Mouse (Mus musculus) gonadal fat pad, adult 2 months (tissue): ENCODE measurements around the gene Neurl1b. TPM values are rescaled to one million over a fixed set of nuclear protein-coding genes. Genes with fewer than 3 reads are reported as not detected.

Experiments used
- DNase-seq: peaks from one replicate; pipeline ENCODE4 v3.0.0-alpha.2; 2012; ENCODE audit warnings: low read depth
- polyA plus RNA-seq: library from polyadenylated mRNA; depleted of rRNA; stranded (reverse); fragments of >200 nt; gene quantifications from 2 replicates; pipeline ENCODE4 v1.2.3, GENCODE M21; 2012

The Neurl1b gene
- polyA plus RNA-seq, 1 experiment, result 7.2 TPM

DNA sequence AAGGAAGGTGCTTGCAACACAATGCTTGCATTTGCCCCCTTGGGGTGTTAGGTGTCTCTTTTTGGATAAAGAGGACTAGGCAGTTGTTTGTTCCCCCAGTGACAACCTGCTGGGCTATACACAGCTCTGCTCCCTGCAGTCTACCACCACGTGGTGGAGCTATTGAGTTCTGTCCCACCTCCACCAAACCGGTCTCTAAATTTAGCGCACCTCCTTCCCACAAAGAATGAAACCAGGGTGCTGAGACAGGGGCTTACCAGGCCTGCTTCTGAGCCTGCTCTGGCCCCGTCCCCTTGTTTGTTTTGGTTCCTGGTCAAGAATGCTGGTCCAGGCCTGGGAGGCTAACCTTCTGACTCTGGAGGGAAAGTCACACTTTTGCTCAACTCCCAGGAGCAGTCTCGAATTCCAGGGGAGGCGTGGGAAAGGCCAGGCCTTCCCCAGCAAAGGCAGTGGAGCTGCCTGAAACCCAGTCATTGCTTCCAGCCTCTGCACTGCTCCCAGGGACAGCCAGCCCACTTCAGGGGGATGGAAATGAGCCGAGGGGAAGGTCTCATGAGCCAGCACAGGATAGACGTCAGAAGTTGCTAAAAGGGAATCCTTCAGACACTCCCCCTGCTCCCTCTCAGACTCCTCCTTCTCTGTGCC, 37.1 kb downstream of the Neurl1b start:
- no peak for DNase-seq

DNA sequence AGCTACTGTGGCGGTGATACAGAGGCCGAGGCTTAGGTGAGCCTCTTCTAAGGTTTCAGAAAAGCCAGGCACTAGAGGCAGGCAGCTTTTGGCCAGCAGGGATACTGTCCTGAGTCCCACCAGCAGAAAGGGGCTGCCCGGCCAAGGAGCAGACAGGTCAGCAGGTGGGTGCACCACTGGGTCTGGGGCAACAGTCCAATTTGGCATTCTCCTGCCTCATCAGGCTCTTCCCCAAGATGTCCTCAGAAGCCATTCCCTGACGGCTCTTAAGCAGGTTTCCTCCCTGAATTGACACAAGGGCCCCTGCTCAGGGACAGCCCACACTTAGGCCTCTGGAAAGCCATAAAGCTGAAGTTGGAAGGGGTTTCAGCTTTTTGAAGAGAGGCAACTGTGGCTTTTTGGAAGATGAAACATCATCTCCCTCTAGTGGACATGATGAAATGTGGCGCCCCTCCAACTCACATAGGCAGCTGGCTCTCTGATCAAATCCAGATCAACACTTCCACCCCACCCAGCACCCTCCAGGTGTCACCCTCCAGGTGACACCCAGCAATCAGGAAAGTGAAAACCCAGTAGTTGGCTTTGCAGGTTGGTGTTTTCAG, 37.8 kb downstream of the Neurl1b start:
- no peak for DNase-seq

DNA sequence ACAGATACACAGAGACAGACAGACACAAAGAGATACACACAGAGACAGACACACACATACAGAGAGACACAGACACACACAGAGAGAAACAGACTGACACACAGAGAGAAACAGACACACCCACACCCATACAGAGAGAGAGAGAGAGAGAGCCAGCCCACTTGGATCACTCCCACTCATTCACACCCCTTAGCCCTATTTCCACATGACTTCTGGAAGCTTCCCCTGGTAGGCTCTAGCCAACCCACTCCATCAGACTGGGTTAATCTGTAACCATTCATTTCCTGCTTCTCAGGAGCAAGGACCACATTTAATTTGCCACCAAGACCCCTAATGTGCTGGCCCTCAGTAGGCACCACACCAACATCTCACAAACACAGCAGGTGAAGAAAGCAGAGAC, 42.9 kb downstream of the Neurl1b start:
- DNase-seq, result no peak

DNA sequence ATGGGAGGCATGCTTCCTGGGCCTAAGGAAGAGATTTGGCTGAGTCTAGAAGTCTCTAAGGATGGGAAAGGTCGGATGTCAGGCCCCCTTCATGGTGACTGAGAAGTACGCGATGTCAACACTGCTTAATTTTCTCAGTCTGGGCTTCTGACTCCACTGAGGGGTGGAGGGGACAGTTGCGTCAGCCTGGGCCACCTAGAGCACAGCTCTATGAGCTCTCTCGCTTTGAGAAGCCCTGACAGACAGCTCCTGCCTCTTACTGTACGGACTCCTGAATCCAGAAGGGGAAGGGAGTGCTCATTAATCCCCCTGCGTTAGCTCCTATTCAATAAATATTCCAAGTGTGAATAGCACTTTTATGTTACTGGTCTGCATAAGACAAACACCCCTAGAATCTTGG, 43.4 kb downstream of the Neurl1b start:
- no peak for DNase-seq

DNA sequence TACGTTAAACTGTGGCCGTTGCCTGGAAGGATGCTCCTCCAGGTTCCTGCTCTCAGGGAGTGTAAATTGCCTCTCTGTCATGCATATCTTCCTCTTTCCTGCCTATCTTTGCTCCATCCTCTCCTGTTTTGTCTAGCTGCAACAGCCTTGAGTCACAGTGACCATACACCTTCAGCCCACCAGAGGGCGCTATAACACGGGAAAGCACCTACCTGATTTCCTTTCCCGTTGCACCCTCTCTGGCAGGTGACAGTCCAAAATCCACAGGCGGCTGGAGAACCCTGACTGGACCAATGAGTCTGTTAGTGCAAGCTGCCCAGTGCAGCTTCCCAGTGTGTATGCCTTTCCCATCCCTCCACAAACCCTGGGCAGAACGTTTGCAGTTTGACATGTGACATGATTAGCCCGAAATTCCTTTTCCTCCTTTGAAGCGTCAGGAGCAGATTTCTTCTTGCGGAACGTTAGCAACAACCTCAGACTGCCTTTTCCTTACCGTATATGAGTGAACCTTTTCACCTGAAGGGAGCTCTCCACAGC, 48.1 kb downstream of the Neurl1b start:
- no peak for DNase-seq

DNA sequence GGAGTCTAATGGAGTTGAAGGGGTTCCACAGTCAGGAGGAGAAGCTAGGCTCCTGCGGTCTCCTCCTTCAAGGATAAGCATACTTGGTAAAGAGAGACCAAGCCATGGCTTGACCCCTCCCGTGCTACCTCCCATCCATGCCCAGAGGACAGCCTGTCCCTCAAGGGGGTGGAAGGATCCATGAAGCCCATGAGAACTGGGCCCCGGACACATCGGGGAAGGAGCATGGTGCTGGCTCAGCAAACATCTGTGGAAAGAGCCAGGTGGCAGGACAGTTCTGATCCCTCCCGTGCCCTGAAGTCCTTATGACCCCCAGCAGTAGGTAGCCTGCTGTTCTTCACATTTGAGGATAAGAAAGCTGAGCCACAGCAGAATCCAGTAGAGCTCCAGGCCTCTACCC, 48.8 kb downstream of the Neurl1b start:
- DNase-seq, result no peak

DNA sequence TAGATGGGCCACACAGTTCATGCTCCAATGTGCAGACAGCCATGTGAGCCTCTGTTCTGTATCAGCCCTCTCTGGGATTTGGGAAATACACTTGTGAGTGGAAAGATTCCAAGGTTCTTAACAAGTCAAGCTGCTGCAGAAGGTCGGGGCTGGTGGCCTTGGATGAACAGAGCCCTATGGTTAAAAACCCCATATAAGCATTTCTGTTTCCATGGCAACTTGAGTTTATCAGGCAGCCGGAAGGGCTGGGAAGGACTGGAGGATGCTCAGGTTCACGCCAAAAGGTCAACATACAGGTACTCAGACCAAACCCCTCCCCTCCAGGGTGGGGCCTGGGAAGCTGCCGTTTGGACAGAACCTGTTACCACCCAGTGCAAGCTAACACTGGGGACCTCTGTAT, 49.4 kb downstream of the Neurl1b start:
- no peak for DNase-seq

DNA sequence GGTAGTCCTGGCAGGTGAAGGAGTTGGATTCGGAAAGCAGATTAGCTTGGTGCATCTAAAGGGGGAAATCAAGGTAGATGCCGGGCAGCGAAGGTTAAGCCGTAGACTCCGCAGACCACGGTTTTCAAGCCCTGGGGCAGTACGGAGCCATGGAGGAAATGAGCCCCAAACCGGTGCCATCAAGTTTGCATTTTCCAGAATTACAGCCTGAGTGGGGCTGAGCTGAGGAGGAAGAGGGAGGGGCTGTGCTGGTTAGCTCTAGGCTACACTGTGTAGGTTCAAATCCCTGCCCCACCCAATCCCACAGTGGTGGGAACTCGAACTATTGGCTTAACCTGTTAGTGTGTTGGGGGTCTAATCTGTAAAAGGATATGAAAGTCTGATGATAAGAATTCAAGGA, 49.9 kb downstream of the Neurl1b start:
- DNase-seq, result no peak

DNA sequence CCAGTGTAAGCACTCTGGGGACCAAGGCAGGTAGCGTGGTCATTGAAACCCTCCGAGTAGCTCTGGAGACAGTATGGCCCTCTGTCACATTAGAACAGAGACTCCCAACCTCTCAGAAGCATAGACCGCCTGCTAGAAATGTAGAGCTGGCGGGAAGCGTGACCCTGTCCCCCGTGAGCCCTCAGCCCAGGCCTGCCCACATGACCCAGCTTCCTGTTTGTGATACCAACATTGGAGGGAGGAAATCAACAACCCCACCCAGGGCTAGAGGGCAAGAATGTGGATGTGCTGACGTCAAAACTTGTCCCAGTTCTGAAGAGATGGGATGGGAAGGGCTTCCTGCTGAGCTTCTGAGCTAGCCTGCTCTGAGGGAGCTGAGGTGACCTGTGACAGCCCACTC, 50.3 kb downstream of the Neurl1b start:
- no peak for DNase-seq

DNA sequence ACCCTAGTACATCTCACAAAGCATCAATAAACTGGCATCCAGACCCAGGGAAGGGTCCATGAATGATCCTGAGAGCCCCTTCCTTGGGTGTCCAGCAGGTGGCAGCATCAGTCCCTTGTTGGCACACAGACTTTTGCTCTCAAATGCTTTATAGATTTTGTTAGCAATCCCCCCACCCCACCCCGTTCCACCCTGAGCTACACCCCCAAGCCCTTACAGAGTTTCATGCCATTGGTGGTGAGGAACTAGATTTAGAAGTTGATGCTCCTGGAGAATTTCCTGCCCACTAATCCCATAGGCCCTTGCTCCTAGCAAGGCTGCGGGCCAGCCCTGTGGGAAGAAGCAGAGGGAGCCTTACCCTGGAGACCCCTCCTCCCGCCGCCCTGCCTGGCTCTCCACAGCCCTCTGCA, 52.1 kb downstream of the Neurl1b start:
- no peak for DNase-seq

DNA sequence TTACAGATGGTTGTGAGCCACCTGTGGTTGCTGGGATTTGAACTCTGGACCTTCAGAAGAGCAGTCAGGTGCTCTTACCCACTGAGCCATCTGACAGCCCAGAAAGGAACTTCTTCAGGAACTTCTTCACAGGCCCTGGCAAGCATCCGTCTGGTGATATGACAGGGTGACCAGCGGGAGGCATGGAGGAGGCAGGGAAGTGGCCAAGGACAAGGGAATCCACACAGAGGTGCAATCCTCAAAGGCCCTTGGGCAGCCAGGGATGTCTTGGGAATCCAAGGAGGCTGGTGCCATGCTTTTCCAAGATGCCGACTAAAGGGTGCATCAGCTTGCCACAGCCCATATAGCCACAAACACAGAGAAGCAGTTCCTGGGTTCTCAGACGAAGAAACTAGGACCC, 53.0 kb downstream of the Neurl1b start:
- DNase-seq, result no peak

DNA sequence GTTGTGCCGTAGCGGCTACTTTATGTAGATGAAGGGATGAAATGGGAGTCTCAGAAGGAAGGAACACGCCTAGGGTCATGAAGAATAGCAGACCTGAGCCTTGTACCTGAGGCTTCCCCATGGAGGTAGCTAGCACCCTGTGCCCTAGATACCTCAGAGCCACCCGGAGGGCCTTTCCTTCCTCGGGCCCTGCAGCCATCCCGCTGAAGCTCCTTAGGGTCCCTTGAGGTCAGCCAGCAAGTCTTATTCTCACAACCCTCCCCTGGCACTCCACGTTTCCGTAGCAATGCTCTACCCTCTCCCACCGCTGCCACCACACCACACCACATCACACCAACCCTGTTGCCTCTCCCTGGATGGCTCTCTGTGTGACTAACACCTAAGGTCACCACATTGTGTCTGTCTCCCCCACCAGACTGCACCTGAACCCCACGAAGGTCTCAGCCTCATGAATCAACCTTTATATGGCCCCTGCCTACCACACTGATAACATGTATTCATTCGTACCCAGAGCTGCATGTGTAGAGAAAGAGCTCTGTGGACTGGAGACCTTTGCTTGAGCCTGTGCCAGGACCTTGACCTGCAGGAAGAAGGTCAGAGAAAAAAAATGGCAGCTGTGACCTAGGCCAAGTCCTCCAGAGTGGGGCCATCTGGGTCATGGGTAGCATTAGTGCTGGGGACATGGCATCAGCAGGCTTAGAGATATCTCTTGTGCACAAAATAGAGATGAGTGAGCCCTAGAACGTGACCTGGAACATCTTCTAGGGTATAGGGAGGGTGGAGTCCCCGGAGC, 53.7 kb downstream of the Neurl1b start:
- DNase-seq, result no peak

DNA sequence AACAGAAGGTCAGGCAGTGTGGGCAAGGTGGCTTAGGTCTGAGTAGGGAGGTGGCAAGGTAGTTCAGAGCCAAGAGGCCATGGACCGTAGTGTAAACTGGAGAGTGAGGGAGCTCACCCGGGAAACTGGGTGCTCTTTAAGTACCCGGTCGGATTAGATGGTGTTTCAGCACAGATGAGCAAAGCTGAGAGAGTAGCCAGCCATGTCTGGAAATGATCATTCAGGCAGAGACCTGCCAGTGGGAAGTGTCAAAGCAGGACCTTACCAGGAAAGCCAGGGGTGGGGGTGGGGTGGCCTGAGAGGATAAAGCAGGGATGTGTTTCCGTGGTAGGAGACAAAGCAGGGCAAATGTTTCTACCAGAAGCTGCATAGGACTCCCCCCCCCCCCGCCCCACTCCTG, 62.2 kb downstream of the Neurl1b start:
- no peak for DNase-seq

DNA sequence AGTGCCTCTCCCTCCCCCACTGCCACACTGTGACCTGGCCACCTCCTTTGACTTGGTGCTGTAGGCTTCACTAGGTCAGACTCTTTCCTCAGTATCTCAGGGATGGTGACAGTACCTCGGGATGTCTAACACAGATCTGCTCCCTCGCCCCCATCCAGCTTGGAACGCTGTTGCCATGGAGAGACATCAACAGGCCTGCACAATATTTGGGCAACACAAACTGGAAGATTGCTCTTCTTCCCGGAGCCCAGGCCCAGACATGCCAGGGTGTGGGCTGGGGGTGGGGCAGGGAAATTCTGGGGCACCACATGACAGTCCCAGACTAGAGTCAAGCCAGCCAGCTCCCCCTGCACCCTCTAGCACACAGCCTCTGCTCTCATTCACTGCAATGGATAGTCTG, 64.0 kb downstream of the Neurl1b start:
- no peak for DNase-seq

DNA sequence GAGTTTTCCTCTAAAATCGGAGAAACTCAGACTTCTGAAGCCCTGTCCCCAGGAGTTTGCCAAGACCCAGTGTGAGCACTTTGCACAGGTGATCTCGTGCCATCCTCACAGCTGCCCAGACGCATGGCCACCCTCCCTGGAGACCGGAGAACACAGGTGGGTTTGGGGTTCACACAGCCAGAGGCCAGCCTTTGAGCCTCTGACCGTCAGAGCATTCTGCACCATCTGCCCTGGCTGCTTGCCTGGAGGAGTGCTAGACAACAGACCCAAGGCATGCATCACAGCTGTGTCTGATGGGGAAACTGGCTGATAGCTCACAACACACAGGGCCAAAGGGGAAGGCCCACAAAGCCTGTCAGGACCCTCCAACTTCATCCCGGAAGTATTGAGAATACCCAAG, 65.0 kb downstream of the Neurl1b start:
- no peak for DNase-seq

DNA sequence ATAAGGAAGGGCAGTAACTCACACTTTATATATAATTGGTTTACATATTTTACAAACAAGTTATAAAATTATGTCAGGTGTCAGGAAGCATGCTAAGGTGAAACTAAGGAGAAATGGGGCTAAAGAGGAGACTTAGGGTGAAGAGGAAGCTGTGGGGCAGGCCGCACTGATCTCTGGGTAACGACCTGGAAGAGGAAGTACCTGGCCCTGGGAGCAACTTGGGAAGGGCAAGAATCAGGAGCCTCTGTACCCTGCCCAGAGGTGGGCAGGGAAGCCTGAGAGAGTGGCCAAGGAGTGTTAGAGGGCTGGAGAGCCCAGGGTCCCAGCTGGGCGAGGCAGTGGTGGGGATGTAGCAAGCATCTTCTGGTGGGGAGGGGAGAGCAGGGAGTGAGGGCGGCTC, 66.3 kb downstream of the Neurl1b start:
- no peak for DNase-seq

DNA sequence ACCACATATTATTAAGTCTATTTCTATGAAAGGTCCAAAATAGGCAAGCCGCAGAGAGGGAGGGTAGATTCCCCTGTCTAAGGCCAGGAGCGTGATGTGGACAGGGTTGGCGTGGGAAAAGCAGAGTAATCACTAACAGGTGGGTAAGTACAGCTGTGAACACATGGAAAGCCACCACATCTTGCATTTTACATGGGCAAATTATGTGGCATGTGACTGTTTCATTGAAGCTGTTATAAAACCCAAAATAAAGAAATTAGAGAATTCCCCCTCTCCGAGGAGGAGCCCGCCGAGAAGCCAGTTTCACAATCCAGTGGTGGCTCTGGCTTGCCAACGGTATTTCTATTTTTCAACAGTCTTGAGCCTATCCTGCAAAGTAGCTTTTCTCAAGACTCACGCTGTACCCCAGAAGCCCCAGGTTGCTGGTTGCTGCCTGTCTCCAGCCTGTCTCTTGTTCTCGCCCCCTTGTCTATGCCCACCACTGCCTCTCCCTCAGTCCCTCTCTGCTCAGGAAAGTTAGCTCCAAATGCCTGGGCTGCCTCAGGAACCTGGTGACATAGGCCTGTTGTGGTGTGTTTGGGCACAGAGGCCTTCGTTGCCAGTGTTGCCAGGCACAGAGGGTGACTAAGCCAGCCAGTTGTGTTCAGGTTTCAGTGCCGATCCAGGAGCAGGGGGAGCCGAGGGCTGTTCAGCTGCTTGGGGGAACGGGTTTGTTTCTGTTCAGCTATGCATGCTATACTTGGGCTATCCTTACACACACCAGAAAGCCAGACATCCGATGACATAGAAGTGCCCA, 70.2 kb downstream of the Neurl1b start:
- DNase-seq, result no peak

DNA sequence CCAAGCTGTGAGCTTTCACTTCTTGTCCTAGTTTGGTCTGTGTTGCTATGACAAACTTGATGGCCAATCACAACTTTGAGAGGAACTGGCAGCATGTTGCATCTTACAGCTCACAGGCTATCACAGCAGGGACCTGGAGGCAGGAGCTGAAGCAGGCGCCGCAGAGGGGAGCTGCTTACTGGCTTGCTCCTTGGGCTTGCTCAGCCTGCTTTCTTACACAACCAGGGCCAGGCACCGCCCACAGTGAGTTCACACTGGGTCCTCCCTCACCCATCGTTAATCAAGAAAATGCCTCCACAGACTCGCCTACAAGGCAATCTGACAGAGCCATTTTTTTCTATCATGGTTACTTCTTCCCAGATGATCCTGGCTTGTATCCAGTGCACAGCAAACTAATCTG, 72.6 kb downstream of the Neurl1b start:
- DNase-seq, result no peak

DNA sequence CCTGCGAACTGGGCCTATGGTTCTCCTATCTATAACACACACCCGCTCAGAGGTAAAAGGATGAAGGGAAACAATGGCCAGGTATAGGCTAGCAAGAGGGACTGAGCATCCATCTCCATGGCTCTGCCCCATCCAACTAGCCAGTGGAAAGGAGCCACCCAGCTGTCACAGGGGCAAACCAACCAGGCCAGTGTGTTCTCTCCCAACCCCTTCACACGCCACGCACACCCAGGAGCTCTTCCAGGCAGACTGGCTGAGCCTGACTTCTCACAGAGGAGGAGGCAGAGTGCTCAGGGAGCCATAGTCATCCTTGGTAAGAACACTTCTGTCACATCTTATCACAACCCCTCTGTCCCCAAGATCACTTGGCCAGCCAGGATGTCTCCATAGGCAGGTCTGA, 73.3 kb downstream of the Neurl1b start:
- no peak for DNase-seq

DNA sequence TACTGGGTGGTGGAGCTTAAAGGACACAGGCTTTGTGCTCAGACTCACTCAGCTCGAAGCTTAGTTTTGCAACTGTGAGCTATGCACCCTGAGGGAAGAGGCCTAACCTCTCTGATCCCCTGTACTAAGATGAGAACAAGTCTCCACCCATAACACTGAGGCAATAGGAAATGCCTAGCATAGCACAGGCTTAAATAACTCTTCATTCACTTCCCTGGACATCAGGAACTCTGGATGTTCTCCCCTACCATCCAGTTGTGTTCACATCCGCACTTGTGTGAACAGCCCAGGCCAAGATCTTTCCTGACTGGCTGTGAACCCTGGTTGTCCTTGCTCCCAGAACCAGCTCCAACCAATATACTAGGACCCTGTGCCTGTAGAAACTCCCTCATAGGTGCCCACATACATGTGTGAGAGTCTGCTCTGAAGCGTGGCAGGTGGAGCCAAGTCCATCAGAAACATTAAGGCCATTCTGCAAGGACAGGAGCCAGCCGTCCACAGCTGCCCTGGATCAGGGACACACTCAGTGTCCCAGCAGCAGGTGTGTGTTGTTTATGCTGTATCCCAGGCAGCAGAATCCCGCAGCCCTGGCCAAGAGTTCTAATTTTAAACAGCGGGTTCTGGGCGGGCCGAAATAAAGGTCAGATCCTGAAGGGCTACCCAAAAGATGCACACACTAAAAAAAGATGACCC, 74.2 kb downstream of the Neurl1b start:
- DNase-seq, result no peak

DNA sequence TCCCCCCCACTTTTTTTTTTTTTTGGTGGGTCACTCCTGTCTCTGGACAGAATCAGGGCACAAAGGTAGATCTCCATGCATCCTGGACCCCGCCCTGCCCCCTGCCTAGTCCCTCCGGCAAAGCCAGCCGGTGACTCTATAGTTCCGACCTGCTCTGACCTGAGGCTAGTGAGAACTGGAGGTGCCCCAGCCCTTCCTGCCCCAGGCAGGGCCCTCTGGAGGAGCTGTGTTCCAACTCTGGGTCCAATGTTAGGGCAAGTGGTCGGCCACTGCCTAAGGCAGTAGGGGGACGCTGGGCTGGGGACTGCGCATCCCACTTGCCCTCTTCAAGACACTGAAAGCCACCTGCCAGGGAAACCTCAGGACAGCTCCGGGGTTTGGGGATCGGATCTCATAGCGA, 75.4 kb downstream of the Neurl1b start:
- no peak for DNase-seq

DNA sequence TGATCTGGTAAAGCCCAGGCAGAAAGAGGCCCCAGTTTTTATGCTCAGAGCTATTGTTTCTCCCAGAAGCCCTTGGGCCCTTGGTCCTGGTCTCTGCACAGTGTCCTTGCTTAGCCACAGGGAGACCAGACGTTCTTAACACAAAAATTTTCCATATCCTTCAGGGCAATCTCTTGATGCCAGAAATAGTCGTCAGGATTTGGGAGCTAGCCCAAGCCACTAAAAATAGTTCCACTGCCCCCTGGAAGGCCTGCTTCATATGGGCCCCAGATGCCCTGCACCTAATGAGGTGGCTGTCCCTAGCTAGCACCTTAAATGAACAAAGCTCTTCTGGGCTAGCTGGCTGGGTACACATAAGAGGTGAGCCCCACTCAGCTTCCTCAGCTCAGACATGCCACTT, 76.3 kb downstream of the Neurl1b start:
- DNase-seq, result no peak
